Mouse (Mus musculus) neural tube, embryonic 13.5 days (tissue): ENCODE data around the gene Clca2. TPM values are rescaled to one million over a fixed set of nuclear protein-coding genes. Genes with fewer than 3 reads are reported as not detected.
"Not testable (repeated sequence)": the region's sequence is repeated elsewhere in the genome, so short reads cannot be mapped to it uniquely, and the experiment has no call there.

ENCODE experiments used
- ATAC-seq: fragments of 200-750 bp; cut with Nextera tagmentation; 2 replicates; pipeline ENCODE4 v1.8.0; 2017; ENCODE audit warnings: low read depth, mild to moderate bottlenecking, moderate TSS enrichment, moderate library complexity
- H3K27ac ChIP-seq: fragments of 300-500 bp; sonication (generic); replicated peaks from 2 replicates; pipeline ENCODE4 v1.5.1; 2015; ENCODE audit warnings: moderate library complexity, mild to moderate bottlenecking, inconsistent platforms
- H3K27me3 ChIP-seq: fragments of 300-500 bp; sonication (generic); 2 replicates; pipeline ENCODE4 v1.6.1; 2015; ENCODE audit warnings: mild to moderate bottlenecking, inconsistent platforms
- H3K36me3 ChIP-seq: fragments of 300-500 bp; sonication (generic); 2 replicates; pipeline ENCODE4 v1.6.1; 2015; ENCODE audit warnings: mild to moderate bottlenecking, inconsistent platforms
- H3K4me1 ChIP-seq: fragments of 300-500 bp; sonication (generic); replicated peaks from 2 replicates; pipeline ENCODE4 v1.6.1; 2015; ENCODE audit warnings: inconsistent platforms
- H3K4me2 ChIP-seq: fragments of 300-500 bp; sonication (generic); 2 replicates; pipeline ENCODE4 v1.6.1; 2015; ENCODE audit warnings: inconsistent platforms, mild to moderate bottlenecking, moderate library complexity
- H3K4me3 ChIP-seq: fragments of 300-500 bp; sonication (generic); 2 replicates; pipeline ENCODE4 v1.5.1; 2015; ENCODE audit warnings: mild to moderate bottlenecking, inconsistent platforms
- H3K9ac ChIP-seq: fragments of 300-500 bp; sonication (generic); 2 replicates; pipeline ENCODE4 v1.6.1; 2015; ENCODE audit warnings: moderate library complexity, mild to moderate bottlenecking, inconsistent platforms
- H3K9me3 ChIP-seq: fragments of 300-500 bp; sonication (generic); 2 replicates; pipeline ENCODE4 v1.6.1; 2016; ENCODE audit warnings: inconsistent platforms
- WGBS: fragments of 180-500 bp; shearing (Covaris S2); methylation state at CpG from one replicate; pipeline ENCODE4 v1.1.7; 2015; 5-methylcytosine and 5-hydroxymethylcytosine counted together
- polyA plus RNA-seq: library from polyadenylated mRNA; unstranded; fragments of >200 nt; fragmentation: Nextera tagmentation; extraction: Ambion mirVana; gene quantifications from 2 replicates; pipeline ENCODE4 v1.2.1, GENCODE M21; 2015

Gene Clca2
- polyA plus RNA-seq, 1 experiment from 2014 or later, result 0.11 TPM

DNA sequence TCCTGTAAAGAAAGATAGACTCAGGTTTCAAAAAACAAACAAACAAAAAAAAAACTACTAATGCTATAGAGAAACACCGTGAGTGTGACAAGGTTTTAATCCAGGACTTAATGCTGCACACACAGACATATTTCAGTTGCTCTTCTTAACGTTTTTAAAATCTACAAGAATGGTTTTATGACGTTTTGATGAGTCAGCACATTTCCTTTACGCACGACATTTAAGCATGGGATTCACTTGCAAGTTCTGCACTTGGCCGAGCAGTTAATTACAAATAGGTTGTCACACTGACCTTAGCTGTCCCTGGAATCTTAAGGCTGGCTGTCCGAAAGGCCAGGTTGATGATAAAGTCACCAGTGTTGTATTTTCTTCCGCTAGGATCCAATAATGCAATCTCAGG is 18.3 kb downstream of the Clca2 start:
- no peak overlapping the region for H3K27ac ChIP-seq
- H3K4me3 ChIP-seq, result no peak overlapping the region
- no peak overlapping the region for H3K4me2 ChIP-seq
- no peak overlapping the region for H3K9ac ChIP-seq
- H3K36me3 ChIP-seq, result no peaks in the 10 kb centered on the region
- H3K9me3 ChIP-seq, result no peaks in the 10 kb centered on the region
- no peaks in the 10 kb centered on the region for H3K4me1 ChIP-seq
- 80% methylated on average over 8 of the region's 8 CpGs for WGBS
- no peak for ATAC-seq
- H3K27me3 ChIP-seq, result no peaks in the 10 kb centered on the region

DNA sequence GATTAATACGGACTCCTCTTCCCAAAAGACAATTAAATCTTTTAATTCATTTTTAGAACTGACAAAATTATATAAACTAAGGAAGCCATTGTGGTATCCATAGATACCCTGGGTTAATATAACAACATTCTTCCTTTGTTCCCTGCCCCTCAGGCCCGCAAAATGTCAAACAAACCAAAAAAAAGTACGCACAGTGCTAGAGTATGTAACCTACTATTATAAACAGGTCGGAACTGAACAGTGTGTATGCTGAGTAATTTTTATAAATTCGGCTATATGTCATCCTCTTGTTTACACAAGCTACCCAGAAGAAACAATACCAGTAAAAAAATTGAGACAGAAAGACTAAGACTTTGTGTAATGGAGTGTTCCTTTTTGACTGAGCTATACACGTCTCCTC is 20.8 kb downstream of the Clca2 start:
- ATAC-seq, result no peak
- Histone ChIP-seq H3K27me3 (no peaks in the 10 kb centered on the region), H3K4me3 (no peak overlapping the region), H3K36me3 (no peaks in the 10 kb centered on the region), H3K27ac (no peak overlapping the region), H3K9me3 (no peaks in the 10 kb centered on the region), H3K4me1 (no peaks in the 10 kb centered on the region), H3K4me2 (no peak overlapping the region), H3K9ac (no peak overlapping the region)
- 86% methylated on average over 6 of the region's 6 CpGs for WGBS

DNA sequence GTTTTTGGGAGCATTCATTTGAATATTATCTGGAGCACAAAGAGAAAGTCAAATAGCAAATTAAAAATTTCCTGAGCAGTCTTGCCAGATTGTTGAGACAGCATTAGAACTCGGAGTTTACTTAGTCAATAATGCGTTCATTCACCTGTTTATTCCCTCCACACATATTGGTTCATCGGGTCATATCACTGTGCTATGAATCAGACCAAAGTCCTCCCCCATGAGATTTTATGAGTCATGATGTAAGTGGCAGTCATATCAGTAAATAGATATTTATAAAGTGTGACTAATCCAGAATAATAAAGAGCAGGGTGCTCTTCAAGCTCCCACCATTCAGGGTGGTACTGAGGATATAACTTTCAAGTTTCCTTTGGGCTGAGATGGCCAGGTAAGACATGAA is 26.9 kb downstream of the Clca2 start:
- H3K4me3 ChIP-seq, result no peak overlapping the region
- H3K36me3 ChIP-seq, result no peaks in the 10 kb centered on the region
- WGBS, result 95% methylated on average over 3 of the region's 3 CpGs
- no peak overlapping the region for H3K27ac ChIP-seq
- H3K9me3 ChIP-seq, result no peaks in the 10 kb centered on the region
- H3K27me3 ChIP-seq, result no peaks in the 10 kb centered on the region
- no peak for ATAC-seq
- no peak overlapping the region for H3K9ac ChIP-seq
- no peak overlapping the region for H3K4me2 ChIP-seq
- no peaks in the 10 kb centered on the region for H3K4me1 ChIP-seq

DNA sequence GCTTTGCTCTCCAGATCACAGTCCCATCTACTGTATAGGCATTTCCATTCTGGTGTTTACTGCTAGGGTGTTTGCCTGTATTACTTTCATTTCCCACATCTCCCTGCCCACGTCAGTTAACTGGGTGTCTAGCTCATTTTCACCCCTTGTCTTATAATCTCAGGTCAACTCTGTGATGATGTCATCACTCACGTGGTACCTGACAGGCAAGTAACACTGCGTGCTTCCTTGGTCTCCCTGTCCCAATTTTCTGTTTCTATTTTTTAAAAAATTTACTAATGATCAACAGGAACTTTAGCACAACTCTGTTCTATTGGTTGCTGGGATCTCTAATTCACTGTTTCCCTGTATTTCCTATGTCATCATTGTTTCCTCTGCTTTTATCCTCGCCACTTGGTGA is 30.3 kb downstream of the Clca2 start:
- ATAC-seq, result no peak
- 87% methylated on average over 4 of the region's 4 CpGs for WGBS

DNA sequence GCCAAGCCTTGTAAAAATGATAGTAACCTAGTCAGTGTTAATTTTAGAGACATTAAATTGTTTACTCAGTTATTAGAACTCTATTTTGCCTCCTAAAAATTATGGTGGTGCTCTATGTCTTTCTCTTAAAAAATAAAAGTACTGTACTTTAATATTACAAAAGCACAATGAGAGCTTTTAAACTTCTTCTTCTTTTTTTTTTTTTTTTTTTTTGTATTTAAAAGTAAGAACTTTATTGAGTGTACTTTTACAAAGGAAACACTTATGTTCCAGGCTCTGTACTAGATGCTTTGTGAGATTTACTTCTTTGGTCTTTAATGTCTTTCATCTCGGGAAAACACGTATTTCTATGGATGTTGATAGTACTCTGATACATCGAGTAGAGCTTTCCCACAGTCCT is 44.1 kb downstream of the Clca2 start:
- 95% methylated on average over 3 of the region's 3 CpGs for WGBS
- not testable (repeated sequence) for H3K9me3 ChIP-seq, H3K27me3 ChIP-seq, H3K27ac ChIP-seq, ATAC-seq, H3K9ac ChIP-seq, H3K36me3 ChIP-seq, H3K4me3 ChIP-seq, H3K4me2 ChIP-seq, H3K4me1 ChIP-seq

More for the DNA sequence above, 30.3 kb downstream of the Clca2 start:
- no peaks in the 10 kb centered on the region for H3K4me1 ChIP-seq
- H3K9ac ChIP-seq, result no peak overlapping the region
- no peak overlapping the region for H3K4me3 ChIP-seq
- H3K36me3 ChIP-seq, result no peaks in the 10 kb centered on the region
- H3K4me2 ChIP-seq, result no peak overlapping the region
- H3K27me3 ChIP-seq, result no peaks in the 10 kb centered on the region
- no peaks in the 10 kb centered on the region for H3K9me3 ChIP-seq
- H3K27ac ChIP-seq, result no peak overlapping the region

DNA sequence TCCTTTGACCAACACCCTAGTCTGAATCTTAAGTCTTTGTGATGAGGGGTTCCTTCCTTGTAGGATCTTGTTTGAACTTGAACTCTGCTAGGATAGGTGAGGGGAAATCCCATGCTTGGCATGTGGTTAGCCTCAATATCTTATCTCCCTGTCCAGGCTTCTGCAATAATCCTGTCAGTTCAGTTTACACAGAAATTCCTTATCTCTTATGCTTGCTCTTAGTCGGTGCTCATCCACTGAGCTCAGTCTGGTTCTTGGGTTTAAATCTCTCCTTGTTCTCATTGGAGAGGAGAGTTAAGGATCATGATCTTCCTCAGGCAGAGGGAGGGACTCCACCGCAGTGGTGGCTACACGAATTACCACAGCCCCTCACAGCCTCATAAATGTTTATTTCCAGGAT is 49.4 kb downstream of the Clca2 start:
- no peaks in the 10 kb centered on the region for H3K4me1 ChIP-seq
- no peaks in the 10 kb centered on the region for H3K27me3 ChIP-seq
- H3K4me3 ChIP-seq, result no peak overlapping the region
- no peaks in the 10 kb centered on the region for H3K36me3 ChIP-seq
- no peak overlapping the region for H3K27ac ChIP-seq
- no peaks in the 10 kb centered on the region for H3K9me3 ChIP-seq
- whole genome bisulfite sequencing, result 84% methylated on average over 3 of the region's 3 CpGs
- H3K9ac ChIP-seq, result no peak overlapping the region
- H3K4me2 ChIP-seq, result no peak overlapping the region
- ATAC-seq, result no peak

DNA sequence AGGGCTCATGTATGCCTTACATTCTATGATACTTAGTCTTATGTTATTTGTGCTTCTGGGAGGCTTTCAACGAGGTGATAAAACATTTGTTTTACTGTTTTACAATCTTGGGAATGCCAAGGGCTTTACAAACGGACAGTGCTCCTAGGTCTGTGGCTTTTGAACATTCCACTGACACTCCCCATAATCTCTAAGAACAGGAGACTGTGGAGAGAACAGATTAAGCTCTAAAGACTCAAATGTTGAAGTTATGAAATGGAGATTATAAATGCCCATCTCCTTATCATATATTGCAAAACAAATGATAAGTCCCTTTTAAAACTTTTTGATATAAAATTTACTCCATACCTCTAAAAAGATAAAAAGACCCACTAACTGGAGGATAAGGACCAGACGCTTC is 60.4 kb downstream of the Clca2 start:
- Histone ChIP-seq H3K9ac (no peak overlapping the region), H3K9me3 (no peaks in the 10 kb centered on the region), H3K4me2 (no peak overlapping the region), H3K36me3 (no peaks in the 10 kb centered on the region), H3K27me3 (no peaks in the 10 kb centered on the region), H3K4me1 (no peaks in the 10 kb centered on the region), H3K27ac (no peak overlapping the region), H3K4me3 (no peak overlapping the region)
- 55% methylated on average over 3 of the region's 3 CpGs for WGBS
- ATAC-seq, result no peak

DNA sequence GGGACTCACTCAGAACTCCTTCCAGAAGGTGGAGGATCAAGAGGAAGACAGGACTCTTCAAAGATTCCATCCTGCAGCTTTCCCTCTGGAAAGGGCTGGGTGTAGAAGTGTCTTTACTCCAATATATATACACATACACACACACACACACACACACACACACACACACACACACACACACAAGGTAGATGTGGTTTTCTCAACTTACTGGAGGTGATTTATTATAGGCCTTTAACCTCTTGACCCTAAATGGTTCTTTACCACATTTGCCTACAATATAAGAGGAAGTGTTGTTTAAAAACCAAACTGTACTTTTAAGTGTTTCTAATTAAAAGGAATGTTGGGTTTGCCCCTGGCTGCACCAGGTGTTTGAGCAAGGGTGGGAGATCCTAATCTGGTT is 66.6 kb downstream of the Clca2 start, which contains the start of gene Clca1:
Gene Clca1 (minus strand): TSS at position 101 of the 400 bp plus-strand sequence.
- Histone ChIP-seq H3K27me3 (no peaks in the 10 kb centered on the region), H3K36me3 (no peaks in the 10 kb centered on the region), H3K9ac (no peak within 1 kb of the TSS), H3K27ac (no peak within 1 kb of the TSS), H3K4me3 (no peak within 1 kb of the TSS), H3K4me1 (no peaks in the 10 kb centered on the region), H3K4me2 (no peak within 1 kb of the TSS), H3K9me3 (no peaks in the 10 kb centered on the region)
- ATAC-seq, result no peak

DNA sequence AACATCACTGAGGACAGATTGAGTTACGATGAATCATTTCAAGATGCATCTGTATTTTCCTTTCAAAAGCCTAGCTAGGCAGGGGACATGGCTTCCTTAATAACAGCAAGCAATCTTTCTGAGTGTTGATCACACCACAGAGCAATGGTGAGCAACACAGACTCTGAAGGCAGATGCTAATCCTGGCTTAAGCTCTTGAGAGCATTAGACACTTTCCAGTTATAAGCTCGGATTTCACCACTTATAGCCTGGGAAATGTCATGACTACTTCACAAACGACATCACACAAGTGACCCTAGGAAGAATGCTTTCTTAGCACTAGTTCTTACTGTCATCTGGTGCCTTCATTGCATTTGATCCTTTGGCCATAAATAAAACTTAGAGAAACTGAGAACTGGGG is 71.2 kb downstream of the Clca2 start:
- H3K27me3 ChIP-seq, result no peaks in the 10 kb centered on the region
- ATAC-seq, result no peak
- no peak overlapping the region for H3K4me2 ChIP-seq
- H3K4me3 ChIP-seq, result no peak overlapping the region
- H3K4me1 ChIP-seq, result no peaks in the 10 kb centered on the region
- H3K36me3 ChIP-seq, result no peaks in the 10 kb centered on the region
- H3K27ac ChIP-seq, result no peak overlapping the region
- no peaks in the 10 kb centered on the region for H3K9me3 ChIP-seq
- WGBS, result 89% methylated on average over 3 of the region's 3 CpGs
- H3K9ac ChIP-seq, result no peak overlapping the region

DNA sequence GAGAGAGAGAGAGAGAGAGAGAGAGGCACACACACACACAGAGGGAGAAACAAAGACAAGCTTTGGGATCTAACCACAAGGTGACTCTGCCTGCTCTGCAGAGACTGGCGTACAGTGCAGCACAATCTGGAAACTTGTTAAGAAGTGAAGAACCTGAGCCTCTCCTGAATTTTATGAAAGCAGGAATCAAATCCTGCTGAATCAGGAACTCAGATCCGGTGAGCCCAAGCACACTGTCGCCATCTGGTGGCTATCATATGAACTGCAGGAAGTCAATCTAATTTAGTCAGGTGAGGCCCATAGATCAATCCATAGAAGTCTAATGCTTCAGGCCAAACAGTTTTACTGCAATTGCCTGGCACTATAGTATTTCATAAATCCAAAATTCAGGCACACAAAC is 72.5 kb downstream of the Clca2 start:
- Histone ChIP-seq H3K27me3 (no peaks in the 10 kb centered on the region), H3K4me2 (no peak overlapping the region), H3K9me3 (no peaks in the 10 kb centered on the region), H3K36me3 (no peaks in the 10 kb centered on the region), H3K27ac (no peak overlapping the region), H3K4me1 (no peaks in the 10 kb centered on the region), H3K9ac (no peak overlapping the region), H3K4me3 (no peak overlapping the region)
- no peak for ATAC-seq
- 28% methylated on average over 3 of the region's 3 CpGs for WGBS

Other genes starting within 250 kb of the Clca2 start
- not detected in 2 replicates for gene Clca4b, start 166.9 kb downstream of the Clca2 start, polyA plus RNA-seq
- gene Clca4a, start 124.4 kb downstream of the Clca2 start, polyA plus RNA-seq, result not detected in 2 replicates
- gene Clca1, start 66.7 kb downstream of the Clca2 start, polyA plus RNA-seq, result not detected in 2 replicates
- 11.8 and 16.7 TPM in 2 replicates for gene Odf2l, start 19.1 kb upstream of the Clca2 start, polyA plus RNA-seq
- gene Col24a1, start 193.0 kb upstream of the Clca2 start, polyA plus RNA-seq, result 0.46 and 0.98 TPM in 2 replicates